Mouse (Mus musculus) E14TG2a.4 (cell line): ENCODE results near the gene Arl4d.

Experiments used
- H3K27me3 ChIP-seq: 2 replicates; pipeline ENCODE4 v1.6.1; 2014; ENCODE audit warnings: low read length, control low read depth; ENCODE audit not compliant: insufficient read depth
- H3K36me3 ChIP-seq: 2 replicates; pipeline ENCODE4 v1.6.1; 2014; ENCODE audit warnings: low read length, control low read depth; ENCODE audit not compliant: insufficient read depth
- H3K4me1 ChIP-seq: replicated peaks from 2 replicates; pipeline ENCODE4 v1.6.1; 2014; ENCODE audit warnings: low read depth, low read length, control low read depth
- H3K4me3 ChIP-seq: replicated peaks from 2 replicates; pipeline ENCODE4 v1.5.1; 2014; ENCODE audit warnings: mild to moderate bottlenecking, low read length
- H3K9me3 ChIP-seq: 2 replicates; pipeline ENCODE4 v1.6.1; 2014; ENCODE audit warnings: low read length, control low read depth
- CTCF ChIP-seq: conservative IDR thresholded peaks from 2 replicates; pipeline ENCODE4 v1.5.1; 2014; ENCODE audit warnings: low read length
- NANOG ChIP-seq: IDR thresholded peaks from 2 replicates; pipeline ENCODE4 v1.6.1; 2014; ENCODE audit warnings: borderline replicate concordance, low read length, mixed read lengths
- POU5F1 ChIP-seq: IDR thresholded peaks from 2 replicates; pipeline ENCODE4 v1.6.1; 2014; ENCODE audit warnings: low read length, borderline replicate concordance

Gene Arl4d

GRCm38 (mm10) chr11:101689701-101690113, 24.4 kb downstream of the Arl4d start:
- no peaks in the 10 kb centered on the region for H3K36me3 ChIP-seq
- H3K4me3 ChIP-seq = peak overlapping the region; percentile 35
- TF ChIP-seq NANOG (no peak), CTCF (no peak), POU5F1 (no peak)
- H3K9me3 ChIP-seq = no peaks in the 10 kb centered on the region
- H3K4me1 ChIP-seq = peaks cover 65% of the 10 kb centered on the region
- peaks cover 11% of the 10 kb centered on the region for H3K27me3 ChIP-seq

GRCm38 (mm10) chr11:101690326-101690725, 25.0 kb downstream of the Arl4d start:
- H3K4me1 ChIP-seq = peaks cover 67% of the 10 kb centered on the region
- no peak overlapping the region for H3K4me3 ChIP-seq
- TF ChIP-seq NANOG (no peak), CTCF (no peak), POU5F1 (no peak)
- H3K36me3 ChIP-seq = no peaks in the 10 kb centered on the region
- H3K9me3 ChIP-seq = no peaks in the 10 kb centered on the region
- H3K27me3 ChIP-seq = peaks cover 11% of the 10 kb centered on the region

DNA sequence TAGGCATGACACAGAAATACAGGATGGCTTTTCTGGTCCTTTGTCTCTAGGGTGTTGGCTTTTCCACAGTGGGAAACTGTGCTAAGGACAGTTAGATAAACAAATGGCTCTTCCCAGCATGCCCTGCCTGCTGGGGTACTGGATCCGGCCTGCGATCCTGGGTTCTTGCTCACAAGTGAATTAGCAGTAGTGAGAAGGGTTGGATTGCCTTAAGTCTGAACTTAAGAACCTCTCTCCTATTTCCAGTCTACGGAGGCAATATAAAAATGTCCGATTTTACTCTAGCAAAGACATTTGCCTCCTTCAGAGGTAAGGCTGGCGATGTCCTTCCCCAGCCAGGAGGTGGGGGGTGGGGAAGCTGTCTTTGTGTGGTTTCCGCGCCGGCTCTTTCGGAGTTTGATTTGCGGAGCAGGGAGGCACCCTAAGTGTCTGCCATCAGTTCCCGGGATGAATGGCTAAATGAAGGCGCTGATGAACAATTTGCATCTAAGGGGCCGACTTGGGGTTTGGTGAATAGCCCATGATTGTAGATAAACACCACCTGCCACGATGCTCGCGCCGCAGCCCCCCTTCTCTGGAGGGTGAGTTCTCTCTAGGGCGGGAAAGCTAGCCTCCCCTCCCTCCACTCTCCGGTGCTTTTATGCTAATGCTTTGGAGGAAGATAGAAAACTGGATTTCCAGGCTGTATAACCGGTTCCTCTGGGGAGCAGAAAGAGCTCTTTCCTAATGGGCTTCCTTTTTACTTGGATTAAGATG, 30.7 kb downstream of the Arl4d start:
- H3K36me3 ChIP-seq = no peaks in the 10 kb centered on the region
- peaks cover 8% of the 10 kb centered on the region; the same call in 1 of the 2 replicates for H3K27me3 ChIP-seq
- TF ChIP-seq POU5F1 (no peak), CTCF (no peak), NANOG (peak; percentile 77)

DNA sequence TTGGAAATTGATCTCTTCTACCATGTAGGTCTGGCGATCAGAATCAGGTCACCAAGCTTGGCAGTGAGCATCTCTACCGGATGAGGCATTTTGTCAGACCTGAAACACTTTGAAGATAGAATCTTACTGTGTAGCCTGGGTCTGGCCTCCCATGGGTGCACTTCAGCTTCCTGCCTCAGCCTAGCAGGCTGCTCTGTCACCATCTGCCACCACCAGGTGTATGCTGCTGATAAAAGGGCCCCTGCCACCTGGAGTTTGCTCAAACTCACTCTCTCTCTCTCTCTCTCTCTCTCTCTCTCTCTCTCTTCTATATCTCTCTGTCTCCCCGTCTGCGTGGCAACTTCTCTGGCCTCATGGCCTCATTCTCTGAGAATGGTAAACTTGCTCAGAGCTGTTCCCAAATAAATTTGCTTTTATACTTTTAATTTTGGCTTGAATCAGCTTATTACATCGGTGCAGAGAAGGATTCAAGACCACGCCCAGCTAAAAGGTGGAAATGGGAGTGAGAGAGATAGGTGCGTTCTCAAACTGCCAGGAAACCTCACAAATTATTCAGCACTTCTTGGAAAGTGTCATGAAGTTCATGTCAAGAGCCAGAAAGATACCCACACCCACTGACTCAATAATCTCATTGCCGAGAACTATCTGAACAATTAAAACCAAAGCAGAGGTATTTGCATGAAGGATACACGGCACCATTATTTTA, 32.0 kb downstream of the Arl4d start:
- Histone ChIP-seq H3K4me3 (peak overlapping the region; percentile 55), H3K4me1 (peaks cover 60% of the 10 kb centered on the region), H3K27me3 (0 out of 2 replicates have a peak, but pooled peaks cover 6% of the 10 kb centered on the region), H3K9me3 (no peaks in the 10 kb centered on the region), H3K36me3 (no peaks in the 10 kb centered on the region)
- no peak for TF ChIP-seq POU5F1
- no peak for TF ChIP-seq NANOG
- TF ChIP-seq CTCF = no peak

More for the DNA sequence above, 30.7 kb downstream of the Arl4d start:
- Histone ChIP-seq H3K9me3 (no peaks in the 10 kb centered on the region), H3K4me3 (peak overlapping the region; percentile 55), H3K4me1 (peaks cover 68% of the 10 kb centered on the region)

DNA sequence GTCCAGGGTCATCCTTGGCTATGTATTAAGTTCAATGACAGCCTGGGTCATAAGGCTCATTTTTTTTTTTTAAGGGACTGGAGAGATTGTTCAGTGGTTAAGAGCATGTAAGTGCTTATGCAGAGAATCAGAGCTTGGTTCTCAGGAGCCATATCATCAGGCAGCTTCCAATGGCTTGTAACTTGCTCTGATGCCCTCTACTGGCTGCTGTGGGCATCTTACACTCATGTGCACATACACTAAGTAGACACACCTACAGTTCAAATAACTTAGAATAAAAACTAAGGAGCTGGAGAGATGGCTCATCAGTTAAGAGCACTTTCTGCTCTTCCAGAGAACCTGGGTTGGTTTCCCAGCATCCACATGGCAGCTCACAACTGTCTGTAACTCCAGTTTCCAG, 32.8 kb downstream of the Arl4d start:
- Histone ChIP-seq H3K4me3 (no peak overlapping the region), H3K27me3 (0 out of 2 replicates have a peak, but pooled peaks cover 6% of the 10 kb centered on the region), H3K4me1 (peaks cover 56% of the 10 kb centered on the region), H3K9me3 (no peaks in the 10 kb centered on the region), H3K36me3 (no peaks in the 10 kb centered on the region)
- TF ChIP-seq NANOG (no peak), CTCF (peak; percentile 54)

DNA sequence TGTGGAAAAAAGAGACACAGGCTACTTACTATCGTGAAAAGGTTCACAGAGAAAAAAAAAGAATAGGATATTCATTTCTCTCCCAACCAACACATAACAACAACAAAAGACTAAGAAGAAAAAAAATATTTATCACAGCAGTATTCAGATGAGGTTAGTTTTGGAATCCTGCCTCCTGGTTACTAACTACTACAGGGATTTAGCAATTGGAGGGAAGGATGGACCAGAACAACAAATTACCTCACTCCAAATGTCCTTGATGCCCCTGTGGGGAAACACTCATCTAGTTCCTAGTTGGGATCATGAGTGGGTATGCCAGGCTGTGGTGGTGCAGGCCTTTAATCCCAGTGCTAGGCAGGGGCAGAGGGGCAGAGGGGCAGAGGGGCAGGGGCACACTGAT, 34.2 kb downstream of the Arl4d start:
- Histone ChIP-seq H3K9me3 (no peaks in the 10 kb centered on the region), H3K27me3 (0 out of 2 replicates have a peak, but pooled peaks cover 6% of the 10 kb centered on the region), H3K36me3 (no peaks in the 10 kb centered on the region), H3K4me3 (no peak overlapping the region), H3K4me1 (peaks cover 52% of the 10 kb centered on the region)
- TF ChIP-seq NANOG (no peak), POU5F1 (no peak), CTCF (no peak)

DNA sequence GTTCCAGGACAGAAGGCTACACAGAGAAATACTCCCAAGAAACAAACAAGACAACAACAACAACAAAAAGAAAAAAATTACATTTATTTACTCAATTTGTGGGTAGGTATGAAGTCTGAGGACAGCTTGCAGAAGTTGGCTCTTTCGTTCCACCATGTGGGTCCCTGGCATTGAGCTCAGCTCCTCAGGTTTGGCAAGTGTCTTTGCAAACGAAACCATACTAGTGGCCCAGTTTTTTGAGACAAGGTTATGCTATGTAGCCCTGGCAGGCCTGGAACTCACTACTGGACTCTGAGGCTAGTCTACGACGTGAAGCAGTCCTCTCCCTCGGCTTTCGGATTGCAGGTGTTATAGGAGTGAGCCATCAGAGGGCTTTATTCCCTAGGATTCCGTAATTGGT, 34.6 kb downstream of the Arl4d start:
- no peak for TF ChIP-seq POU5F1
- no peak for TF ChIP-seq NANOG
- no peak for TF ChIP-seq CTCF
- 0 out of 2 replicates have a peak, but pooled peaks cover 6% of the 10 kb centered on the region for H3K27me3 ChIP-seq
- H3K36me3 ChIP-seq = no peaks in the 10 kb centered on the region
- H3K4me1 ChIP-seq = peaks cover 54% of the 10 kb centered on the region
- no peaks in the 10 kb centered on the region for H3K9me3 ChIP-seq
- H3K4me3 ChIP-seq = no peak overlapping the region

- Histone ChIP-seq H3K9me3 (no peaks in the 10 kb centered on the region), H3K4me1 (peaks cover 53% of the 10 kb centered on the region), H3K36me3 (no peaks in the 10 kb centered on the region), H3K4me3 (no peak overlapping the region), H3K27me3 (0 out of 2 replicates have a peak, but pooled peaks cover 6% of the 10 kb centered on the region)
- TF ChIP-seq POU5F1 (no peak), NANOG (no peak), CTCF (no peak)
Measured at GRCm38 (mm10) chr11:101700446-101700845, 35.1 kb downstream of the Arl4d start.
